Mouse (Mus musculus) brain, embryonic 14.5 days (tissue): ENCODE measurements around the gene Kcnh1. TPM values are rescaled to one million over a fixed set of nuclear protein-coding genes. Genes with fewer than 3 reads are reported as not detected.

Source experiments
- DNase-seq: peaks from one replicate; pipeline ENCODE4 v3.0.0-alpha.2; 2011; ENCODE audit warnings: low read depth
- CTCF ChIP-seq: fragments of 200-500 bp; IDR thresholded peaks from 2 replicates; pipeline ENCODE4 v1.5.1; 2012; ENCODE audit warnings: inconsistent platforms, mild to moderate bottlenecking, moderate library complexity, borderline replicate concordance; ENCODE audit not compliant: insufficient read depth, insufficient read length; ENCODE audit errors: extremely low read depth
- POLR2A ChIP-seq: fragments of 200-500 bp; IDR thresholded peaks from 2 replicates; pipeline ENCODE4 v1.6.1; 2012; ENCODE audit warnings: mild to moderate bottlenecking, inconsistent platforms, borderline replicate concordance; ENCODE audit not compliant: poor library complexity, insufficient read depth, insufficient read length, severe bottlenecking; ENCODE audit errors: extremely low read depth
- polyA plus RNA-seq: library from polyadenylated mRNA; depleted of rRNA; stranded (reverse); fragments of >200 nt; gene quantifications from 2 replicates; pipeline ENCODE4 v1.2.3, GENCODE M21; 2012

Kcnh1 gene
- polyA plus RNA-seq, 1 experiment = 3.3 TPM

GRCm38 (mm10) chr1:192336029-192336428, 145.5 kb downstream of the Kcnh1 start:
- no peak for TF ChIP-seq CTCF
- TF ChIP-seq POLR2A = no peak
- no peak for DNase-seq

- TF ChIP-seq CTCF (no peak), POLR2A (no peak)
These were observed 148.9 kb downstream of the Kcnh1 start for GRCm38 (mm10) chr1:192339361-192340077.

GRCm38 (mm10) chr1:192341774-192342173, 151.2 kb downstream of the Kcnh1 start:
- no peak for DNase-seq
- no peak for TF ChIP-seq CTCF

More at GRCm38 (mm10) chr1:192339361-192340077, 148.9 kb downstream of the Kcnh1 start:
- DNase-seq = no peak

- TF ChIP-seq CTCF (no peak), POLR2A (no peak)
- no peak for DNase-seq
These were observed 153.4 kb downstream of the Kcnh1 start for GRCm38 (mm10) chr1:192343996-192344395.

- TF ChIP-seq CTCF (no peak), POLR2A (no peak)
- DNase-seq = no peak
These were observed 156.8 kb downstream of the Kcnh1 start for GRCm38 (mm10) chr1:192347327-192347726.

GRCm38 (mm10) chr1:192356231-192356630, 165.7 kb downstream of the Kcnh1 start:
- no peak for TF ChIP-seq POLR2A
- no peak for TF ChIP-seq CTCF
- no peak for DNase-seq

GRCm38 (mm10) chr1:192359212-192359611, 168.6 kb downstream of the Kcnh1 start:
- DNase-seq = no peak

GRCm38 (mm10) chr1:192368336-192368735, 177.8 kb downstream of the Kcnh1 start:
- TF ChIP-seq POLR2A (no peak), CTCF (no peak)
- DNase-seq = peak; percentile 39

More at GRCm38 (mm10) chr1:192359212-192359611, 168.6 kb downstream of the Kcnh1 start:
- TF ChIP-seq CTCF (no peak), POLR2A (no peak)

GRCm38 (mm10) chr1:192371943-192372614, 181.5 kb downstream of the Kcnh1 start:
- TF ChIP-seq CTCF (no peak), POLR2A (no peak)
- no peak for DNase-seq

- TF ChIP-seq CTCF (no peak), POLR2A (no peak)
These were observed 188.0 kb downstream of the Kcnh1 start for GRCm38 (mm10) chr1:192378546-192379075.

GRCm38 (mm10) chr1:192380596-192381041, 190.0 kb downstream of the Kcnh1 start:
- peak; percentile 74 for DNase-seq
- TF ChIP-seq POLR2A (no peak), CTCF (no peak)

More at GRCm38 (mm10) chr1:192378546-192379075, 188.0 kb downstream of the Kcnh1 start:
- no peak for DNase-seq

GRCm38 (mm10) chr1:192387624-192388023, 197.1 kb downstream of the Kcnh1 start:
- DNase-seq = no peak
- TF ChIP-seq POLR2A (no peak), CTCF (no peak)

- no peak for DNase-seq
- no peak for TF ChIP-seq POLR2A
- TF ChIP-seq CTCF = no peak
These were observed 200.5 kb downstream of the Kcnh1 start for GRCm38 (mm10) chr1:192391041-192391440.

GRCm38 (mm10) chr1:192392232-192392631, 201.7 kb downstream of the Kcnh1 start:
- DNase-seq = no peak
- TF ChIP-seq CTCF (no peak), POLR2A (no peak)
